Mouse (Mus musculus): ENCODE measurements around the gene Igfn1. TPM values are rescaled to one million over a fixed set of nuclear protein-coding genes. Genes with fewer than 3 reads are reported as not detected.

Igfn1 gene
- polyA plus RNA-seq, 1 experiment from 2014 or later, result 0.08 TPM

DNA sequence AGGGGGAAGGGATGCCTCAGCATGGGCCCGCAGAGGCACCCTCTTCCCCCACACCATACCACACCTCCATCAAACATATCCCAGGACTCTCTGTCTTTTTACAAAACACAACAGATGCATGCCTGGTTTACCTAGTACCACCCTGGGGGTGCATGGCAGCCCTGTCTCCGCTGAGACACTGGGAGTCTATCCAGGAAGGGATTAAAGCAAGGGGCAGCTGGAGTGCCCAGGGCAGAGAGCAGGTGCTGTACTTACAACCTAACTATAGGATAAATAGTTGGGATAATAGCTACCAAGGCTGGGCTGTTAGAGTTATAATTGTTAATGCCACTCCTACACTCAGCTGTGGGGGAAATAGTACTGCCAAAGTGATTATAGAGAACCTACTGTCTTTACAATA lies 57.3 kb downstream of the Igfn1 start:
- 69% methylated on average over 2 of the region's 2 CpGs for WGBS
- Histone ChIP-seq H3K36me3 (ENCODE audit: control insufficient read depth, insufficient read depth, low read length) (no peaks in the 10 kb centered on the region), H3K4me2 (ENCODE audit: low read depth, low read length) (no peak overlapping the region), H3K4me1 (ENCODE audit: control insufficient read depth, insufficient read depth, low read length) (0 out of 2 replicates have a peak, but pooled peaks cover 3% of the 10 kb centered on the region), H3K9me3 (ENCODE audit: control insufficient read depth, low read length) (no peaks in the 10 kb centered on the region), H3K4me3 (ENCODE audit: low read depth, low read length) (no peak overlapping the region), H3K27ac (ENCODE audit: low read depth, low read length) (no peak overlapping the region), H3K27me3 (ENCODE audit: control insufficient read depth, insufficient read depth, low read length) (no peaks in the 10 kb centered on the region), H3K9ac (replicated peaks; ENCODE audit: low read depth, low read length) (no peak overlapping the region)
- ATAC-seq (ENCODE audit: low read depth), result no peak

- Histone ChIP-seq H3K27me3 (ENCODE audit: control insufficient read depth, insufficient read depth, low read length) (no peaks in the 10 kb centered on the region), H3K4me3 (ENCODE audit: low read depth, low read length) (no peak overlapping the region), H3K4me2 (ENCODE audit: low read depth, low read length) (no peak overlapping the region), H3K36me3 (ENCODE audit: control insufficient read depth, insufficient read depth, low read length) (no peaks in the 10 kb centered on the region), H3K9ac (replicated peaks; ENCODE audit: low read depth, low read length) (no peak overlapping the region), H3K9me3 (ENCODE audit: control insufficient read depth, low read length) (no peaks in the 10 kb centered on the region), H3K27ac (ENCODE audit: low read depth, low read length) (no peak overlapping the region), H3K4me1 (ENCODE audit: control insufficient read depth, insufficient read depth, low read length) (0 out of 2 replicates have a peak, but pooled peaks cover 3% of the 10 kb centered on the region)
- WGBS, result 60% methylated on average over 4 of the region's 4 CpGs
- no peak for ATAC-seq (ENCODE audit: low read depth)
Measured at GRCm38 (mm10) chr1:135946247-135946646, 59.9 kb downstream of the Igfn1 start.

GRCm38 (mm10) chr1:135945711-135946110 lies 60.4 kb downstream of the Igfn1 start:
- WGBS, result 16% methylated on average over 7 of the region's 7 CpGs
- H3K36me3 ChIP-seq (ENCODE audit: control insufficient read depth, insufficient read depth, low read length), result no peaks in the 10 kb centered on the region
- H3K4me3 ChIP-seq (ENCODE audit: low read depth, low read length), result no peak overlapping the region
- no peak for ATAC-seq (ENCODE audit: low read depth)
- H3K27me3 ChIP-seq (ENCODE audit: control insufficient read depth, insufficient read depth, low read length), result no peaks in the 10 kb centered on the region
- no peak overlapping the region for H3K27ac ChIP-seq (ENCODE audit: low read depth, low read length)
- no peak overlapping the region for H3K9ac ChIP-seq (replicated peaks; ENCODE audit: low read depth, low read length)
- H3K4me2 ChIP-seq (ENCODE audit: low read depth, low read length), result no peak overlapping the region
- 0 out of 2 replicates have a peak, but pooled peaks cover 3% of the 10 kb centered on the region for H3K4me1 ChIP-seq (ENCODE audit: control insufficient read depth, insufficient read depth, low read length)
- no peaks in the 10 kb centered on the region for H3K9me3 ChIP-seq (ENCODE audit: control insufficient read depth, low read length)

- peak; percentile 80 for ATAC-seq (ENCODE audit: low read depth)
- no peak overlapping the region for H3K27ac ChIP-seq (ENCODE audit: low read depth, low read length)
- H3K27me3 ChIP-seq (ENCODE audit: control insufficient read depth, insufficient read depth, low read length), result no peaks in the 10 kb centered on the region
- no peaks in the 10 kb centered on the region for H3K36me3 ChIP-seq (ENCODE audit: control insufficient read depth, insufficient read depth, low read length)
- H3K9ac ChIP-seq (replicated peaks; ENCODE audit: low read depth, low read length), result no peak overlapping the region
- H3K4me1 ChIP-seq (ENCODE audit: control insufficient read depth, insufficient read depth, low read length), result 0 out of 2 replicates have a peak, but pooled peaks cover 3% of the 10 kb centered on the region
- no peaks in the 10 kb centered on the region for H3K9me3 ChIP-seq (ENCODE audit: control insufficient read depth, low read length)
- no peak overlapping the region for H3K4me3 ChIP-seq (ENCODE audit: low read depth, low read length)
- 38% methylated on average over 12 of the region's 12 CpGs for WGBS
- no peak overlapping the region for H3K4me2 ChIP-seq (ENCODE audit: low read depth, low read length)
Measured at GRCm38 (mm10) chr1:135944526-135945259, 61.4 kb downstream of the Igfn1 start.

- Histone ChIP-seq H3K4me2 (ENCODE audit: low read depth, low read length) (no peak overlapping the region), H3K9ac (replicated peaks; ENCODE audit: low read depth, low read length) (no peak overlapping the region), H3K27me3 (ENCODE audit: control insufficient read depth, insufficient read depth, low read length) (no peaks in the 10 kb centered on the region), H3K36me3 (ENCODE audit: control insufficient read depth, insufficient read depth, low read length) (no peaks in the 10 kb centered on the region), H3K9me3 (ENCODE audit: control insufficient read depth, low read length) (no peaks in the 10 kb centered on the region), H3K27ac (ENCODE audit: low read depth, low read length) (no peak overlapping the region), H3K4me1 (ENCODE audit: control insufficient read depth, insufficient read depth, low read length) (0 out of 2 replicates have a peak, but pooled peaks cover 3% of the 10 kb centered on the region), H3K4me3 (ENCODE audit: low read depth, low read length) (no peak overlapping the region)
- peak; percentile 22; the same call in 1 of the 2 replicates for ATAC-seq (ENCODE audit: low read depth)
- 98% methylated on average over 2 of the region's 2 CpGs for WGBS
Measured at GRCm38 (mm10) chr1:135943713-135944112, 62.4 kb downstream of the Igfn1 start.

- no peak overlapping the region for H3K4me3 ChIP-seq (ENCODE audit: low read depth, low read length)
- H3K27me3 ChIP-seq (ENCODE audit: control insufficient read depth, insufficient read depth, low read length), result no peaks in the 10 kb centered on the region
- no peaks in the 10 kb centered on the region for H3K36me3 ChIP-seq (ENCODE audit: control insufficient read depth, insufficient read depth, low read length)
- WGBS, result 41% methylated on average over 7 of the region's 7 CpGs
- H3K27ac ChIP-seq (ENCODE audit: low read depth, low read length), result no peak overlapping the region
- ATAC-seq (ENCODE audit: low read depth), result no peak
- no peak overlapping the region for H3K4me2 ChIP-seq (ENCODE audit: low read depth, low read length)
- 0 out of 2 replicates have a peak, but pooled peaks cover 3% of the 10 kb centered on the region for H3K4me1 ChIP-seq (ENCODE audit: control insufficient read depth, insufficient read depth, low read length)
- H3K9me3 ChIP-seq (ENCODE audit: control insufficient read depth, low read length), result no peaks in the 10 kb centered on the region
- H3K9ac ChIP-seq (replicated peaks; ENCODE audit: low read depth, low read length), result no peak overlapping the region
Measured at GRCm38 (mm10) chr1:135942116-135942515, 64.0 kb downstream of the Igfn1 start.

GRCm38 (mm10) chr1:135941259-135942006 lies 64.7 kb downstream of the Igfn1 start:
- Histone ChIP-seq H3K9ac (replicated peaks; ENCODE audit: low read depth, low read length) (no peak overlapping the region), H3K9me3 (ENCODE audit: control insufficient read depth, low read length) (no peaks in the 10 kb centered on the region), H3K27me3 (ENCODE audit: control insufficient read depth, insufficient read depth, low read length) (no peaks in the 10 kb centered on the region)

GRCm38 (mm10) chr1:135936091-135936490 lies 70.1 kb downstream of the Igfn1 start:
- no peak overlapping the region for H3K27ac ChIP-seq (ENCODE audit: low read depth, low read length)
- H3K9ac ChIP-seq (replicated peaks; ENCODE audit: low read depth, low read length), result no peak overlapping the region
- no peak overlapping the region for H3K4me2 ChIP-seq (ENCODE audit: low read depth, low read length)
- no peak for ATAC-seq (ENCODE audit: low read depth)
- no peaks in the 10 kb centered on the region for H3K4me1 ChIP-seq (ENCODE audit: control insufficient read depth, insufficient read depth, low read length)
- no peaks in the 10 kb centered on the region for H3K36me3 ChIP-seq (ENCODE audit: control insufficient read depth, insufficient read depth, low read length)
- no peaks in the 10 kb centered on the region for H3K9me3 ChIP-seq (ENCODE audit: control insufficient read depth, low read length)
- no peak overlapping the region for H3K4me3 ChIP-seq (ENCODE audit: low read depth, low read length)
- 4% methylated on average over 1 of the region's 1 CpGs for WGBS
- H3K27me3 ChIP-seq (ENCODE audit: control insufficient read depth, insufficient read depth, low read length), result no peaks in the 10 kb centered on the region

More at GRCm38 (mm10) chr1:135941259-135942006, 64.7 kb downstream of the Igfn1 start:
- WGBS, result 70% methylated on average over 6 of the region's 6 CpGs
- H3K36me3 ChIP-seq (ENCODE audit: control insufficient read depth, insufficient read depth, low read length), result no peaks in the 10 kb centered on the region
- ATAC-seq (ENCODE audit: low read depth), result no peak
- H3K4me1 ChIP-seq (ENCODE audit: control insufficient read depth, insufficient read depth, low read length), result 0 out of 2 replicates have a peak, but pooled peaks cover 3% of the 10 kb centered on the region
- no peak overlapping the region for H3K4me2 ChIP-seq (ENCODE audit: low read depth, low read length)
- H3K27ac ChIP-seq (ENCODE audit: low read depth, low read length), result no peak overlapping the region
- H3K4me3 ChIP-seq (ENCODE audit: low read depth, low read length), result no peak overlapping the region

All from neural tube, embryonic 14.5 days (tissue).